ENCODE assay signal across 21 mouse cellular contexts in genomic region chr1:33688810-33689209, GRCm38 (mm10). TPM values are rescaled to one million over a fixed set of nuclear protein-coding genes. Genes with fewer than 3 reads are reported as not detected.
DNase-seq lines count a peak whose midpoint lies in the region; ATAC-seq and TF ChIP-seq lines count a peak whose summit lies in the region.
"Had no signal": no experiment of that assay in that cellular context is flagged by ENCODE, and none has a peak within 500 bp of the region (broad histone marks: within the 10 kb centered on the region; RNA-seq: fewer than 3 reads in every experiment).

No protein-coding gene starts in this region.

- no peak overlapping the region for H3K4me3 ChIP-seq in embryonic facial prominence, embryonic 11.5 days (ENCODE audit: low read depth, low read length)
- no peak overlapping the region for H3K4me3 ChIP-seq in limb, embryonic 10.5 days
- H3K4me3 ChIP-seq in limb, embryonic 15.5 days = no peak overlapping the region
- H3K4me3 ChIP-seq in intestine, postnatal 0 days (ENCODE audit: low read depth, low read length) = no peak overlapping the region
- no peak overlapping the region for H3K4me3 ChIP-seq in liver, postnatal 0 days (ENCODE audit: low read depth, low read length)
- H3K4me3 ChIP-seq: embryonic facial prominence, embryonic 12.5 days; forebrain, embryonic 13.5 days; heart, embryonic 13.5 days; hindbrain, embryonic 15.5 days had no signal

- H3K4me1 ChIP-seq in embryonic facial prominence, embryonic 11.5 days (ENCODE audit: control insufficient read depth, insufficient read depth, low read length) = no peaks in the 10 kb centered on the region
- H3K4me1 ChIP-seq in limb, embryonic 10.5 days = no peaks in the 10 kb centered on the region
- no peaks in the 10 kb centered on the region for H3K4me1 ChIP-seq in limb, embryonic 15.5 days
- no peaks in the 10 kb centered on the region for H3K4me1 ChIP-seq in intestine, postnatal 0 days (replicated peaks; ENCODE audit: control insufficient read depth, insufficient read depth, low read length)
- no peaks in the 10 kb centered on the region for H3K4me1 ChIP-seq in liver, postnatal 0 days (ENCODE audit: insufficient read depth)
- H3K4me1 ChIP-seq: embryonic facial prominence, embryonic 12.5 days; forebrain, embryonic 13.5 days; heart, embryonic 13.5 days; hindbrain, embryonic 15.5 days had no signal

- H3K36me3 ChIP-seq in embryonic facial prominence, embryonic 11.5 days (replicated peaks; ENCODE audit: control insufficient read depth, insufficient read depth, low read depth, low read length) = no peaks in the 10 kb centered on the region
- no peaks in the 10 kb centered on the region for H3K36me3 ChIP-seq in limb, embryonic 10.5 days
- no peaks in the 10 kb centered on the region for H3K36me3 ChIP-seq in limb, embryonic 15.5 days
- H3K36me3 ChIP-seq in intestine, postnatal 0 days (ENCODE audit: control insufficient read depth, insufficient read depth) = no peaks in the 10 kb centered on the region
- H3K36me3 ChIP-seq in liver, postnatal 0 days (replicated peaks; ENCODE audit: insufficient read depth, low read length) = no peaks in the 10 kb centered on the region
- H3K36me3 ChIP-seq: embryonic facial prominence, embryonic 12.5 days; G1E; heart, embryonic 13.5 days; hindbrain, embryonic 15.5 days had no signal

- no peak overlapping the region for H3K27ac ChIP-seq in embryonic facial prominence, embryonic 11.5 days (replicated peaks; ENCODE audit: low read depth, low read length)
- H3K27ac ChIP-seq in limb, embryonic 10.5 days = no peak overlapping the region
- 0 out of 2 replicates have a peak overlapping the region, but pooled peaks have one; percentile 18 for H3K27ac ChIP-seq in limb, embryonic 15.5 days
- H3K27ac ChIP-seq in intestine, postnatal 0 days (ENCODE audit: low read depth, low read length) = no peak overlapping the region
- no peak overlapping the region for H3K27ac ChIP-seq in liver, postnatal 0 days (ENCODE audit: low read depth)
- H3K27ac ChIP-seq: embryonic facial prominence, embryonic 12.5 days; forebrain, embryonic 13.5 days; heart, embryonic 13.5 days; hindbrain, embryonic 15.5 days had no signal

- TF ChIP-seq EP300 in liver, postnatal 0 days (IDR thresholded peaks at IDR 0.05; ENCODE audit: low read depth) = no peak

- no peak for ATAC-seq in embryonic facial prominence, embryonic 11.5 days (replicated peaks; ENCODE audit: insufficient number of reproducible peaks, low FRiP score, low TSS enrichment, low read depth)
- no peak for ATAC-seq in limb, embryonic 15.5 days (ENCODE audit: insufficient number of reproducible peaks, low FRiP score, low TSS enrichment, low read depth)
- no peak for ATAC-seq in intestine, postnatal 0 days
- ATAC-seq in liver, postnatal 0 days = no peak
- ATAC-seq: CD4-positive, CD25-positive, alpha-beta regulatory T cell, adult 4 months; forebrain, embryonic 13.5 days; intestine, embryonic 16.5 days had no signal

- H3K9ac ChIP-seq in embryonic facial prominence, embryonic 11.5 days (replicated peaks; ENCODE audit: low read length) = no peak overlapping the region
- no peak overlapping the region for H3K9ac ChIP-seq in limb, embryonic 15.5 days
- H3K9ac ChIP-seq in intestine, postnatal 0 days (ENCODE audit: low read depth, low read length) = no peak overlapping the region
- H3K9ac ChIP-seq in liver, postnatal 0 days (replicated peaks) = no peak overlapping the region
- H3K9ac ChIP-seq: embryonic facial prominence, embryonic 12.5 days; forebrain, embryonic 13.5 days; heart, embryonic 13.5 days; hindbrain, embryonic 15.5 days had no signal

- H3K27me3 ChIP-seq in embryonic facial prominence, embryonic 11.5 days (ENCODE audit: control insufficient read depth, insufficient read depth, low read length) = no peaks in the 10 kb centered on the region
- H3K27me3 ChIP-seq in limb, embryonic 10.5 days (ENCODE audit: low read depth, poor library complexity, severe bottlenecking) = no peaks in the 10 kb centered on the region
- no peaks in the 10 kb centered on the region for H3K27me3 ChIP-seq in limb, embryonic 15.5 days
- H3K27me3 ChIP-seq in intestine, postnatal 0 days (replicated peaks; ENCODE audit: control insufficient read depth, insufficient read depth, low read length) = no peaks in the 10 kb centered on the region
- no peaks in the 10 kb centered on the region for H3K27me3 ChIP-seq in liver, postnatal 0 days (ENCODE audit: insufficient read depth, low read length)
- H3K27me3 ChIP-seq: embryonic facial prominence, embryonic 12.5 days; forebrain, embryonic 13.5 days; heart, embryonic 13.5 days; hindbrain, embryonic 15.5 days had no signal

- DNase-seq in NIH3T3 (ENCODE audit: low read depth) = peak; percentile 70
- DNase-seq in embryonic facial prominence, embryonic 11.5 days (ENCODE audit: low spot score) = peak; percentile 41
- DNase-seq in limb, embryonic 10.5 days (ENCODE audit: low spot score) = peak; percentile 37
- DNase-seq in lung, postnatal 25 days (ENCODE audit: low spot score) = no peak
- DNase-seq in liver, postnatal 0 days = no peak
- DNase-seq: adrenal gland, postnatal 10 days; B cell, adult 2 months; cerebellum, adult 11 months; cerebellum, adult 8-10 months; cerebellum, postnatal 25 days; gastrocnemius, postnatal 25 days; heart, postnatal 36 days had no signal

- H3K9me3 ChIP-seq in embryonic facial prominence, embryonic 11.5 days (replicated peaks; ENCODE audit: control insufficient read depth, low read length) = no peaks in the 10 kb centered on the region
- H3K9me3 ChIP-seq in limb, embryonic 10.5 days (replicated peaks) = no peaks in the 10 kb centered on the region
- H3K9me3 ChIP-seq in limb, embryonic 15.5 days = no peaks in the 10 kb centered on the region
- H3K9me3 ChIP-seq in intestine, postnatal 0 days (ENCODE audit: control insufficient read depth) = no peaks in the 10 kb centered on the region
- no peaks in the 10 kb centered on the region for H3K9me3 ChIP-seq in liver, postnatal 0 days (ENCODE audit: low read length)
- H3K9me3 ChIP-seq: embryonic facial prominence, embryonic 12.5 days; G1E; heart, embryonic 13.5 days; hindbrain, embryonic 15.5 days had no signal

- 65% methylated on average over 2 of the region's 2 CpGs for WGBS in embryonic facial prominence, embryonic 11.5 days
- WGBS in limb, embryonic 10.5 days = 63% methylated on average over 2 of the region's 2 CpGs
- 36% methylated on average over 2 of the region's 2 CpGs for whole genome bisulfite sequencing in limb, embryonic 15.5 days
- 55% methylated on average over 2 of the region's 2 CpGs for WGBS in intestine, postnatal 0 days
- WGBS in liver, postnatal 0 days (ENCODE audit: insufficient replicate concordance) = 66% methylated on average over 2 of the region's 2 CpGs

- H3K4me2 ChIP-seq in embryonic facial prominence, embryonic 11.5 days (ENCODE audit: low read depth, low read length) = no peak overlapping the region
- H3K4me2 ChIP-seq in limb, embryonic 15.5 days = no peak overlapping the region
- H3K4me2 ChIP-seq in intestine, postnatal 0 days (replicated peaks; ENCODE audit: low read depth) = no peak overlapping the region
- no peak overlapping the region for H3K4me2 ChIP-seq in liver, postnatal 0 days (ENCODE audit: low read depth, low read length)
- H3K4me2 ChIP-seq: embryonic facial prominence, embryonic 12.5 days; forebrain, embryonic 13.5 days; heart, embryonic 13.5 days; hindbrain, embryonic 15.5 days had no signal

- TF ChIP-seq CTCF in intestine, postnatal 0 days (IDR thresholded peaks at IDR 0.05; ENCODE audit: low read depth) = no peak
- no peak for TF ChIP-seq CTCF in liver, postnatal 0 days (IDR thresholded peaks at IDR 0.05; ENCODE audit: low read depth)

RNA-seq across cellular contexts. Expression of gene Prim2, which starts 19.2 kb away (rescaled TPM):
- 54.6 and 56.3 TPM in 2 replicates for polyA plus RNA-seq in embryonic facial prominence, embryonic 11.5 days (2014; fragmentation: Nextera tagmentation; extraction: Ambion mirVana)
- polyA plus RNA-seq in limb, embryonic 10.5 days (2016; fragmentation: Nextera tagmentation; extraction: Ambion mirVana) = 54.5 and 55.2 TPM in 2 replicates
- polyA plus RNA-seq in limb, embryonic 15.5 days (2015; fragmentation: Nextera tagmentation; extraction: Ambion mirVana) = 32.4 and 33.9 TPM in 2 replicates
- 8.4 and 8.8 TPM in 2 replicates for polyA plus RNA-seq in intestine, postnatal 0 days (2015; fragmentation: Nextera tagmentation; extraction: Ambion mirVana)
- polyA plus RNA-seq in liver, postnatal 0 days (2015; fragmentation: Nextera tagmentation; extraction: Ambion mirVana) = 14.1 and 15.7 TPM in 2 replicates

RNA-seq across cellular contexts. Expression of gene Rab23, which starts 30.9 kb away (rescaled TPM):
- polyA plus RNA-seq in embryonic facial prominence, embryonic 11.5 days (2014; fragmentation: Nextera tagmentation; extraction: Ambion mirVana) = 28.8 and 33.0 TPM in 2 replicates
- polyA plus RNA-seq in limb, embryonic 10.5 days (2016; fragmentation: Nextera tagmentation; extraction: Ambion mirVana) = 31.8 and 39.1 TPM in 2 replicates
- 34.8 and 36.2 TPM in 2 replicates for polyA plus RNA-seq in limb, embryonic 15.5 days (2015; fragmentation: Nextera tagmentation; extraction: Ambion mirVana)
- polyA plus RNA-seq in intestine, postnatal 0 days (2015; fragmentation: Nextera tagmentation; extraction: Ambion mirVana) = 9.7 and 11.5 TPM in 2 replicates
- polyA plus RNA-seq in liver, postnatal 0 days (2015; fragmentation: Nextera tagmentation; extraction: Ambion mirVana) = 2.3 and 2.8 TPM in 2 replicates
- polyA plus RNA-seq: G1E had no signal

Comparison
In these comparisons a context has a peak if more than half of its experiments do, and no peak if none do; other contexts are left out.
1. DNase-seq: peak in NIH3T3 (single experiment), embryonic facial prominence, embryonic 11.5 days (single experiment) and limb, embryonic 10.5 days (single experiment); none in lung, postnatal 25 days (single experiment) and liver, postnatal 0 days (single experiment).